Mouse (Mus musculus): Measurements from ENCODE around the gene Mink1.

The Mink1 gene

GRCm38 (mm10) chr11:70594253-70594989 lies 31.7 kb downstream of the Mink1 start:
- DNase-seq (ENCODE audit: low read depth, low spot score), result no peak

GRCm38 (mm10) chr11:70595638-70596037 lies 33.0 kb downstream of the Mink1 start:
- no peak for DNase-seq (ENCODE audit: low read depth, low spot score)

GRCm38 (mm10) chr11:70596094-70596493 lies 33.4 kb downstream of the Mink1 start:
- no peak for DNase-seq (ENCODE audit: low read depth, low spot score)

- DNase-seq (ENCODE audit: low read depth, low spot score), result no peak
Observed at GRCm38 (mm10) chr11:70597301-70597700, 34.6 kb downstream of the Mink1 start.

GRCm38 (mm10) chr11:70598451-70598953 lies 35.8 kb downstream of the Mink1 start:
- no peak for DNase-seq (ENCODE audit: low read depth, low spot score)

- no peak for DNase-seq (ENCODE audit: low read depth, low spot score)
Observed at GRCm38 (mm10) chr11:70605024-70605566, 42.4 kb downstream of the Mink1 start.

- no peak for DNase-seq (ENCODE audit: low read depth, low spot score)
Observed at GRCm38 (mm10) chr11:70606717-70607116, 44.0 kb downstream of the Mink1 start.

GRCm38 (mm10) chr11:70607611-70608010 lies 44.9 kb downstream of the Mink1 start:
- DNase-seq (ENCODE audit: low read depth, low spot score), result no peak

- DNase-seq (ENCODE audit: low read depth, low spot score), result no peak
Observed at GRCm38 (mm10) chr11:70608381-70609066, 45.8 kb downstream of the Mink1 start.

- DNase-seq (ENCODE audit: low read depth, low spot score), result no peak
Observed at GRCm38 (mm10) chr11:70610752-70611151, 48.1 kb downstream of the Mink1 start.

- DNase-seq (ENCODE audit: low read depth, low spot score), result no peak
Observed at GRCm38 (mm10) chr11:70612505-70612904, 49.8 kb downstream of the Mink1 start.

- no peak for DNase-seq (ENCODE audit: low read depth, low spot score)
Observed at GRCm38 (mm10) chr11:70615074-70615473, 52.4 kb downstream of the Mink1 start.

- DNase-seq (ENCODE audit: low read depth, low spot score), result no peak
Observed at GRCm38 (mm10) chr11:70615516-70616093, 52.9 kb downstream of the Mink1 start, which contains the start of gene 4930544D05Rik. 4930544D05Rik (plus strand) TSS chr11:70615848.

- DNase-seq (ENCODE audit: low read depth, low spot score), result no peak
Observed at GRCm38 (mm10) chr11:70619101-70619500, 56.4 kb downstream of the Mink1 start, which contains the start of gene Chrne. Chrne (minus strand) TSS chr11:70619216.

- DNase-seq (ENCODE audit: low read depth, low spot score), result no peak
Observed at GRCm38 (mm10) chr11:70621972-70622814, 59.5 kb downstream of the Mink1 start.

GRCm38 (mm10) chr11:70623053-70623742 lies 60.5 kb downstream of the Mink1 start:
- no peak for DNase-seq (ENCODE audit: low read depth, low spot score)

- DNase-seq (ENCODE audit: low read depth, low spot score), result no peak
Observed at GRCm38 (mm10) chr11:70625473-70625872, 62.8 kb downstream of the Mink1 start.

- DNase-seq (ENCODE audit: low read depth, low spot score), result no peak
Observed at GRCm38 (mm10) chr11:70626877-70627276, 64.2 kb downstream of the Mink1 start.

GRCm38 (mm10) chr11:70628431-70628830 lies 65.8 kb downstream of the Mink1 start:
- no peak for DNase-seq (ENCODE audit: low read depth, low spot score)

GRCm38 (mm10) chr11:70629557-70629956 lies 66.9 kb downstream of the Mink1 start:
- no peak for DNase-seq (ENCODE audit: low read depth, low spot score)

GRCm38 (mm10) chr11:70630129-70630528 lies 67.4 kb downstream of the Mink1 start:
- no peak for DNase-seq (ENCODE audit: low read depth, low spot score)

Data from telencephalon, adult 2 months (tissue).